ENCODE assay signal across 8 mouse cellular contexts in the genomic region with DNA sequence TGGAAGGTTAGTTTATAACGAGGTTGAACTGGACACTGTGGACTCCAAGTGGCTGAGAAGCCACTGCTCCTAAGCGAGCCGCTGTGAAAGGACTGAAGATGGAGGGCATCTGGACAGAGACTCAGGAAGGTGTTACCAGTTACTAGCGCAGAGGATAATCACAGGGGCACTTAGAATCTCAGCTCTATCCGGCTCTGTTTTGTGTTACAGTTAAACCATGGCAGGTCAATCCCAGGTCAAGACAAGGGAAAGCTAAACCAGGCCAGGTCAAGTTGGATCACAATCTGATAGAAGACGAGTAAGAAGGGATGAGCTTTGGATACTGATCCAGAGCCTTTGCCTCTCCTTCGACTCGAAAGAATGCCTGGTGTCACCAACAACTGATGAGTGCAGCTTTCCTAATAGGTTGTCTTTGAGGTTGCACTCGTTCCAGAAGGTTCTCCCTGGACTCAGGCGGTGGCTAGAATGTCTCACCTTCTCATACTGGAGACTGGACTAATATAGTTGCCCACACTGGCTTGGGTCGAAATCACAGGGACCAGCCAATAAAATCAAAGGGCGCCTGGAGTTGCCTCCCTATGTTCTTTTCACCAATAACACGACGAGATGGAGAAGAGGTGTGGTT. TPM values are rescaled to one million over a fixed set of nuclear protein-coding genes. Genes with fewer than 3 reads are reported as not detected.
DNase-seq lines count a peak whose midpoint lies in the region; ATAC-seq and TF ChIP-seq lines count a peak whose summit lies in the region.

No protein-coding gene starts in this region.

- peak overlapping the region; percentile 92 for H3K27ac ChIP-seq in gastrocnemius, adult 2 months
- peak overlapping the region; percentile 66 for H3K27ac ChIP-seq in testis, adult 2 months (ENCODE audit: control insufficient read depth, insufficient read depth, low read depth, low read length)
- H3K27ac ChIP-seq in liver, embryonic 11.5 days (ENCODE audit: low read depth, low read length), result no peak overlapping the region
- H3K27ac ChIP-seq in stomach, embryonic 16.5 days (ENCODE audit: low read length), result no peak overlapping the region

- peak overlapping the region; percentile 95 for H3K4me2 ChIP-seq in liver, embryonic 11.5 days
- H3K4me2 ChIP-seq in stomach, embryonic 16.5 days (ENCODE audit: low read depth, low read length), result peak overlapping the region; percentile 73

- 7% methylated on average over 14 of the region's 14 CpGs for WGBS in liver, embryonic 11.5 days
- 7% methylated on average over 14 of the region's 14 CpGs for WGBS in stomach, embryonic 16.5 days

- no peaks in the 10 kb centered on the region for H3K27me3 ChIP-seq in testis, adult 2 months (ENCODE audit: control insufficient read depth, insufficient read depth, low read length)
- H3K27me3 ChIP-seq in liver, embryonic 11.5 days (replicated peaks; ENCODE audit: control insufficient read depth, insufficient read depth, low read length), result peaks cover 44% of the 10 kb centered on the region
- peaks cover 7% of the 10 kb centered on the region; the same call in 1 of the 2 replicates for H3K27me3 ChIP-seq in stomach, embryonic 16.5 days (ENCODE audit: control insufficient read depth, insufficient read depth, low read length)

- H3K36me3 ChIP-seq in testis, adult 2 months (ENCODE audit: control insufficient read depth, insufficient read depth, low read length), result no peaks in the 10 kb centered on the region
- H3K36me3 ChIP-seq in liver, embryonic 11.5 days (ENCODE audit: control insufficient read depth, insufficient read depth, low read length), result no peaks in the 10 kb centered on the region
- no peaks in the 10 kb centered on the region for H3K36me3 ChIP-seq in stomach, embryonic 16.5 days (ENCODE audit: control insufficient read depth, insufficient read depth, low read length)

- intact Hi-C loops in gastrocnemius, adult 2 months (cut with DNase I), result no loop called here
- intact Hi-C loops in gastrocnemius, postnatal 36 days (cut with DNase I), result no loop called here

- peaks cover 32% of the 10 kb centered on the region for H3K4me1 ChIP-seq in testis, adult 2 months (ENCODE audit: control insufficient read depth, insufficient read depth, low read length)
- H3K4me1 ChIP-seq in liver, embryonic 11.5 days (replicated peaks; ENCODE audit: control insufficient read depth, insufficient read depth, low read length), result peaks cover 7% of the 10 kb centered on the region
- H3K4me1 ChIP-seq in stomach, embryonic 16.5 days (ENCODE audit: control insufficient read depth, insufficient read depth, low read length), result peaks cover 16% of the 10 kb centered on the region

- H3K4me3 ChIP-seq in gastrocnemius, adult 2 months, result peak overlapping the region; percentile 93
- peak overlapping the region; percentile 95 for H3K4me3 ChIP-seq in testis, adult 2 months (ENCODE audit: control insufficient read depth, low read depth, low read length)
- H3K4me3 ChIP-seq in liver, embryonic 11.5 days (ENCODE audit: low read depth, low read length), result peak overlapping the region; percentile 72
- H3K4me3 ChIP-seq in stomach, embryonic 16.5 days (replicated peaks; ENCODE audit: low read length), result peak overlapping the region; percentile 84

- H3K9me3 ChIP-seq in liver, embryonic 11.5 days (ENCODE audit: control insufficient read depth, low read length), result no peaks in the 10 kb centered on the region
- H3K9me3 ChIP-seq in stomach, embryonic 16.5 days (replicated peaks; ENCODE audit: control insufficient read depth, low read length), result no peaks in the 10 kb centered on the region

- TF ChIP-seq CTCF in gastrocnemius, adult 2 months (IDR thresholded peaks at IDR 0.05), result no peak
- no peak for TF ChIP-seq CTCF in testis, adult 2 months (IDR thresholded peaks at IDR 0.05; ENCODE audit: control insufficient read depth, insufficient read depth, insufficient replicate concordance, low read depth, low read length)

- no peak for TF ChIP-seq POLR2A in testis, adult 2 months (IDR thresholded peaks at IDR 0.05; ENCODE audit: control insufficient read depth, low read depth, low read length)

- no peak for DNase-seq in gastrocnemius, adult 2 months
- no peak for DNase-seq in gastrocnemius, postnatal 36 days
- no peak for DNase-seq in testis, postnatal 14 days (ENCODE audit: low spot score)
- DNase-seq in liver, embryonic 11.5 days (ENCODE audit: low spot score), result no peak
- DNase-seq in urinary bladder, postnatal 36 days (ENCODE audit: low spot score in 2 of 2), result no peak
- DNase-seq in c-Kit-positive CD71-positive TER-119-positive erythroid progenitor cells, embryonic 14.5 days (ENCODE audit: low spot score), result no peak

- no peak overlapping the region for H3K9ac ChIP-seq in liver, embryonic 11.5 days (ENCODE audit: low read depth, low read length)
- H3K9ac ChIP-seq in stomach, embryonic 16.5 days (ENCODE audit: low read length), result peak overlapping the region; percentile 18; the same call in 1 of the 2 replicates

- ATAC-seq in liver, embryonic 11.5 days (replicated peaks; ENCODE audit: low FRiP score), result no peak
- ATAC-seq in stomach, embryonic 16.5 days (ENCODE audit: insufficient read depth, low FRiP score), result no peak

RNA-seq across cellular contexts. Expression of a gene that starts 0.5 kb away (rescaled TPM):
- 100 to 1,000 TPM; 178 to 216 TPM for total RNA-seq in gastrocnemius, adult 2 months (2021)
- 100 to 1,000 TPM; 191 to 213 TPM for total RNA-seq in gastrocnemius, postnatal 36 days (2021)
- 7.6 and 8.2 TPM in 2 replicates for polyA plus RNA-seq in testis, adult 2 months (2012; rRNA removed)
- polyA plus RNA-seq in liver, embryonic 11.5 days (2014; fragmentation: Nextera tagmentation; extraction: Ambion mirVana), result 2.0 and 3.0 TPM in 2 replicates
- 10.2 and 11.3 TPM in 2 replicates for polyA plus RNA-seq in stomach, embryonic 16.5 days (2015; fragmentation: Nextera tagmentation; extraction: Ambion mirVana)

RNA-seq across cellular contexts. Expression of a gene that starts 20.2 kb away (rescaled TPM):
- not detected for total RNA-seq in gastrocnemius, adult 2 months (2021)
- total RNA-seq in gastrocnemius, postnatal 36 days (2021), result not detected
- 22.4 and 23.7 TPM in 2 replicates for polyA plus RNA-seq in testis, adult 2 months (2012; rRNA removed)
- polyA plus RNA-seq in liver, embryonic 11.5 days (2014; fragmentation: Nextera tagmentation; extraction: Ambion mirVana), result 0.41 and 0.53 TPM in 2 replicates
- 0.39 and 1.8 TPM in 2 replicates for polyA plus RNA-seq in stomach, embryonic 16.5 days (2015; fragmentation: Nextera tagmentation; extraction: Ambion mirVana)

RNA-seq across cellular contexts. Expression of a gene that starts 32.7 kb away (rescaled TPM):
- 1 to 10 TPM in 1 of 2 experiments, under 1 TPM in 1; 0.41 to 1.3 TPM for total RNA-seq in gastrocnemius, adult 2 months (2021)
- under 1 TPM; 0.15 to 0.97 TPM for total RNA-seq in gastrocnemius, postnatal 36 days (2021)
- 1.3 and 1.7 TPM in 2 replicates for polyA plus RNA-seq in testis, adult 2 months (2012; rRNA removed)
- polyA plus RNA-seq in liver, embryonic 11.5 days (2014; fragmentation: Nextera tagmentation; extraction: Ambion mirVana), result 0.38 and 0.42 TPM in 2 replicates
- 2.2 and 2.5 TPM in 2 replicates for polyA plus RNA-seq in stomach, embryonic 16.5 days (2015; fragmentation: Nextera tagmentation; extraction: Ambion mirVana)

RNA-seq across cellular contexts. Expression of a gene that starts 51.1 kb away (rescaled TPM):
- total RNA-seq in gastrocnemius, adult 2 months (2021), result 100 to 1,000 TPM; 229 to 272 TPM
- total RNA-seq in gastrocnemius, postnatal 36 days (2021), result 100 to 1,000 TPM; 225 to 248 TPM
- 78.0 and 85.5 TPM in 2 replicates for polyA plus RNA-seq in testis, adult 2 months (2012; rRNA removed)
- 452 and 513 TPM in 2 replicates for polyA plus RNA-seq in liver, embryonic 11.5 days (2014; fragmentation: Nextera tagmentation; extraction: Ambion mirVana)
- polyA plus RNA-seq in stomach, embryonic 16.5 days (2015; fragmentation: Nextera tagmentation; extraction: Ambion mirVana), result 480 and 497 TPM in 2 replicates

Comparison
In these comparisons a context has a peak if more than half of its experiments do, and no peak if none do; other contexts are left out.
1. H3K27ac ChIP-seq: peak in gastrocnemius, adult 2 months (single experiment) and testis, adult 2 months (single experiment); none in liver, embryonic 11.5 days (single experiment) and stomach, embryonic 16.5 days (single experiment).
2. Peak in every context shown above with its lines, with median percentiles within 50 percentile points of each other: H3K4me3 ChIP-seq.